Mouse (Mus musculus) brain, embryonic 14.5 days (tissue): ENCODE results near the gene Ncam2.

Experiments
- CTCF ChIP-seq: fragments of 200-500 bp; IDR thresholded peaks from 2 replicates; pipeline ENCODE4 v1.5.1; 2012; ENCODE audit warnings: inconsistent platforms, mild to moderate bottlenecking, moderate library complexity, borderline replicate concordance; ENCODE audit not compliant: insufficient read depth, insufficient read length; ENCODE audit errors: extremely low read depth
- POLR2A ChIP-seq: fragments of 200-500 bp; IDR thresholded peaks from 2 replicates; pipeline ENCODE4 v1.6.1; 2012; ENCODE audit warnings: mild to moderate bottlenecking, inconsistent platforms, borderline replicate concordance; ENCODE audit not compliant: poor library complexity, insufficient read depth, insufficient read length, severe bottlenecking; ENCODE audit errors: extremely low read depth

DNA sequence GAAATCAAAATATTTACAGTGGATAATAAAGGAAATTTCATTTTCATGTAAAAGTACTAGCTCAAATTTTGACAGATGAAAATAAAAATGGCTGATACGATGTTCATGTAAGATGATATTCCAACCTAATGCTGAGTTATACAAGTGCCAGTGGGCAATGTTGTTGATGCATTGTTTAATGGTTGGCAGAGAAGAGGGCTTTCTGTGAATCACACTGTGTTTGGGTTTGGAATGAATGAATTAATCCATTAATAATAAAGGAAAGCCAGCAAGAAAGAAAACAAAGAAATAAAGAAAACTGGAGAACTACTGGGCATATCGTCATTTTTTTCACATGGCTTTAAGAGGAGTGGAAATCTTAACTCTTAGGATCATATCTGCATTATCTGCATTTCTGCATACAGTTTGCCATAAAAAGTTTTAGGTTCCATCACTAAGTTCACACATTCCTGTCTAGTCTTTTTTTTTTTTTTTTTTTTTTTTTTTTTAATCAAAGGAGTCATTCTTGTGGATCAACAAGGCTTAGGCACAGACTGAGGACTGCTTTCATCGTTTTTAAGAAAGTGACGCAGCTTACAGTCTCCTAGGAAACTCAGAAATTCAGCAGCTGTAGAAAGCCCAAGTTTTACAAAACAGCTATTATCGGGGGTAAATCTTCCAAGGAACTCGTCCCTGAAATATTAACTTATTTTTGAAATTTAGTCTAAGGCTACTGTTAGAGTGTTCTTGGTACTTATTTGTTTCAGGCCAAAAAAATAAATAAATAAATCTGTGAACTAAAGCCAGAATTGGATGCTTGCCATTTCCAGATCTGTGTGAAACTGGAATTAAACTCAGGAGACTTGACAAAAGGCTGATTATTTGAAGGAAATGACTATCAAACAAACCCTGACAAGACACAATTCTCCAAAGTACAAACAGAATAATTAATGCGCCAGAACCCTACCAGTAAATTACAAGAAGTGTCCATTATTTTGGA, 84.7 kb downstream of the Ncam2 start:
- no peak for TF ChIP-seq POLR2A
- TF ChIP-seq CTCF = no peak
